Mouse (Mus musculus): Measurements from ENCODE around the gene E130309D02Rik.

DNA sequence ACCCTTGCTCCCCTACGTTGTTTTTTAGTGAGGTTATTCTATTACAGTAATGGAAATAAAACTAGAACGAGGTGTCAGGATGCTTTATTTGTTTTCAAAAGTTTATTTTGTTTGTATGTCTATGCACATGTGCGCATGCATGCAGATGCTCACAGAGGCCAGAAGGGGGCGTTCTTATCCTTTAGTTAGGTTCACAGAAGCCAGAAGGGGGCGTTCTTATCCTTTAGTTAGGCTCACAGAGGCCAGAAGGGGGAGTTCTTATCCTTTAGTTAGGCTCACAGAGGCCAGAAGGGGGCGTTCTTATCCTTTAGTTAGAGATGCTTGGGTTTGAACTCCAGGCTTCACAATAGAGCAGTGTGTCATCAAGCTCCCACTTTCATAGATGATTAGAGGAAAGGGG is 21.4 kb upstream of the E130309D02Rik start:
- TF ChIP-seq CTCF (IDR thresholded peaks at IDR 0.05; ENCODE audit: low read depth), result peak; percentile 59
- no peak for TF ChIP-seq EP300 (optimal IDR thresholded peaks at IDR 0.05)

All from stomach, postnatal 0 days (tissue).